Mouse (Mus musculus) brain, embryonic 14.5 days (tissue): ENCODE data around the gene Nectin4.

Source experiments
- CTCF ChIP-seq: fragments of 200-500 bp; IDR thresholded peaks from 2 replicates; pipeline ENCODE4 v1.5.1; 2012; ENCODE audit warnings: inconsistent platforms, mild to moderate bottlenecking, moderate library complexity, borderline replicate concordance; ENCODE audit not compliant: insufficient read depth, insufficient read length; ENCODE audit errors: extremely low read depth
- POLR2A ChIP-seq: fragments of 200-500 bp; IDR thresholded peaks from 2 replicates; pipeline ENCODE4 v1.6.1; 2012; ENCODE audit warnings: mild to moderate bottlenecking, inconsistent platforms, borderline replicate concordance; ENCODE audit not compliant: poor library complexity, insufficient read depth, insufficient read length, severe bottlenecking; ENCODE audit errors: extremely low read depth

DNA sequence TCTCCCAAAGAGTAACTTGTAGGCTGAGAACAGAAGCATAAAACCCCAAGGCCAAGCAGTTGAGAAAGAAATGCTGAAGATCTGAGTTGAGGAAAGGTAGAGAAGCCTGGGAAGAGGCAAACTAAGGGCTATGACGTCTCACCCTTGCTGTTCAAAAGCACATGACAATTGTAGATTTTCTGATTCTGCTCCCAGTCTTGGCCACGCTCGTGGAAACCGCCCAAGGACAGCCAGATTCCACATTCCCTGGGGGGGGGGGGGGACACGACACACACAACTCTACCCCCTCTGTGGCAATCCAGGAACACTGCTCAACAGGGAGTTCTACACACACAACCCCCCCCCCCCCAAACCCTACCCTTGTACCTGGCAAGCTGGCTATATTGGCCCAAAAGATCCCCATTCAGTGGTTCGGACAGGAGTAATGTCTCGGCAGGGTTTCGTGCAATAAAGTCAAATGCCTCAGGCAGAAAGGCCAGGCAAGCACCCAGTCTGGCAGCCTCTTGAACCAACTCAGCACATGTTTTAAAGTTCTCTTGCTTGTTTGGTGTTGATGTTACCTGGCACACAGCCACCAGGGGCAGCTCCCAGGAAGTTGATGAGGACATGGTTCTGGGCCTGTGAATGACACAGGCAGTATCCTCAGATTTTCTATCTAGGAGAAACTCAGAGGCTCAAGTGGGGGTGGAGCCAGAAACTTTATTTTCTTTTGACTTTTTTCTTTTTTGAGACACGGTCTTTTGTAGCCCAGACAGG lies 25.8 kb upstream of the Nectin4 start:
- TF ChIP-seq CTCF (no peak), POLR2A (no peak)
